Mouse (Mus musculus) bone marrow macrophage, adult 2 months (primary cell): ENCODE measurements at regions not wholly inside any gene's neighbourhood (a gene's known extent, or its start where the extent isn't known, plus 50 kb on each side); places are given as distances from the start of the nearest gene placed in this dataset.

Experiments used
- CTCF ChIP-seq: IDR thresholded peaks from 2 replicates; pipeline ENCODE4 v1.5.1; 2012; ENCODE audit warnings: low read depth, mild to moderate bottlenecking, low read length, moderate library complexity
- POLR2A ChIP-seq: IDR thresholded peaks from 2 replicates; pipeline ENCODE4 v1.6.1; 2012; ENCODE audit warnings: mild to moderate bottlenecking, low read depth, low read length, borderline replicate concordance

DNA sequence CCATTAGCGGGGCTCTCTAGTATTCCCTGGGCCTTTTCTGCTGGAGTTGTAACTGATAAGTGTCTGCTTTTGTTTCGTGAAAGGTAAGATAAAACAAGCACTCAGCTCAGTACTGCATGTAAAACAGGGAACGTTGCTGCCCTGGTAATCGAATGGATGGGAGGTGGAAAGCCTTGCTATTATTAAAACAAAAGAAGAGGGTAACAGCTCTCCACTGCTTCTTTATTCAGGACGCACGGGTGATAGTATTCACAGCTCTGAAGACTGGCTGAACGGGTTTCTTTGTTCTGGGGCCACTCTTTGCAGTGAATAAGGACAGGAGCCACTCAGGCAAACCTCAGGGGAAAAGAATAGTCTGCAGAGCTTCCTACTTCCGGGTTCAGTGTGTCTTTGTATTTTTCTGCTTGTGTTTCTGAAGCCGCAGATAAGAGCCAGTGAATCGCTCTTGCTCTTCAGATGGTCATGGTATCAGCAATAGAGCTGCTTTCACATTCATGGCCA is 185.6 kb upstream of the Auts2 start:
- no peak for TF ChIP-seq CTCF
- TF ChIP-seq POLR2A: no peak
